Mouse (Mus musculus) embryonic fibroblast, embryonic 13.5 days (primary cell): ENCODE measurements around the gene Tlx2.

ENCODE experiments used
- CTCF ChIP-seq: IDR thresholded peaks from 2 replicates; pipeline ENCODE4 v1.5.1; 2011; ENCODE audit warnings: mild to moderate bottlenecking, control low read depth, low read length, moderate library complexity, borderline replicate concordance; ENCODE audit not compliant: insufficient read depth
- POLR2A ChIP-seq: IDR thresholded peaks from 2 replicates; pipeline ENCODE4 v1.6.1; 2011; ENCODE audit warnings: low read depth, mild to moderate bottlenecking, control low read depth, low read length, moderate library complexity

DNA sequence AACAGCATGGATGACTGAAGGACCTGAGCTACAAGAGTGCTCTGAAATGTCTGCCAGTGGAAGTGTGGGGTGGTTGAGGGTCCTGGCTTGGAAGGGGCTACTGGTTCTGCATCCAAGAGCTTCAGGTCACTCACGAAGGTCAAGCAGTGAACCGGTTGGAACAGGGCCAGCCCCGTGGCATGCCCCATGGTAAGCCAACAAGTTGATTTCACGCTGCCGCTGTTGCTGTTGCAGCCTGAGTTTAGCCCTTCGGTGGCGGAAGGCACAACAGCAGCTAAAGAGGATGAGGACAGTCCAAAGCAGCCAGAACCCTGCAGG lies 49.6 kb upstream of the Tlx2 start:
- TF ChIP-seq CTCF (no peak), POLR2A (no peak)
